Mouse (Mus musculus) lung, postnatal 0 days (tissue): ENCODE measurements around the gene Rhot2.
"Not testable (repeated sequence)": the region's sequence is repeated elsewhere in the genome, so short reads cannot be mapped to it uniquely, and the experiment has no call there.

ENCODE experiments used
- CTCF ChIP-seq: IDR thresholded peaks from 2 replicates; pipeline ENCODE4 v1.5.1; 2016; ENCODE audit warnings: antibody characterized with exemption, mild to moderate bottlenecking
- EP300 ChIP-seq: IDR thresholded peaks from 2 replicates; pipeline ENCODE4 v1.6.1; 2016; ENCODE audit warnings: antibody characterized with exemption, mild to moderate bottlenecking, control low read depth

- TF ChIP-seq CTCF, EP300: not testable (repeated sequence)
These were observed 37.2 kb downstream of the Rhot2 start for GRCm38 (mm10) chr17:25807452-25807851.
